Mouse (Mus musculus) lung, postnatal 0 days (tissue): Measurements from ENCODE around the gene Rimbp3. TPM values are rescaled to one million over a fixed set of nuclear protein-coding genes. Genes with fewer than 3 reads are reported as not detected.

Experiments used
- ATAC-seq: fragments of 200-750 bp; cut with Nextera tagmentation; 2 replicates; pipeline ENCODE4 v1.8.0; 2017; ENCODE audit warnings: moderate library complexity
- DNase-seq: peaks from one replicate; pipeline ENCODE4 v3.0.0-alpha.2; 2016; ENCODE audit warnings: low spot score
- H3K27ac ChIP-seq: fragments of 300-500 bp; sonication (generic); 2 replicates; pipeline ENCODE4 v1.5.1; 2014; ENCODE audit warnings: antibody characterized with exemption, mild to moderate bottlenecking, low read length, mixed read lengths
- H3K27me3 ChIP-seq: fragments of 300-500 bp; sonication (generic); replicated peaks from 2 replicates; pipeline ENCODE4 v1.6.1; 2014; ENCODE audit warnings: low read length, mixed read lengths; ENCODE audit not compliant: insufficient read depth
- H3K36me3 ChIP-seq: fragments of 300-500 bp; sonication (generic); 2 replicates; pipeline ENCODE4 v1.6.1; 2014; ENCODE audit warnings: low read length, mixed read lengths; ENCODE audit not compliant: insufficient read depth
- H3K4me1 ChIP-seq: fragments of 300-500 bp; sonication (generic); 2 replicates; pipeline ENCODE4 v1.6.1; 2014; ENCODE audit warnings: antibody characterized with exemption, low read depth, low read length, mixed read lengths; ENCODE audit not compliant: insufficient read depth
- H3K4me2 ChIP-seq: fragments of 300-500 bp; sonication (generic); replicated peaks from 2 replicates; pipeline ENCODE4 v1.6.1; 2014; ENCODE audit warnings: low read depth, mild to moderate bottlenecking, low read length, moderate library complexity, mixed read lengths
- H3K4me3 ChIP-seq: fragments of 300-500 bp; sonication (generic); 2 replicates; pipeline ENCODE4 v1.5.1; 2014; ENCODE audit warnings: low read depth, low read length
- H3K9ac ChIP-seq: fragments of 300-500 bp; sonication (generic); replicated peaks from 2 replicates; pipeline ENCODE4 v1.6.1; 2014; ENCODE audit warnings: low read depth, mild to moderate bottlenecking
- H3K9me3 ChIP-seq: fragments of 300-500 bp; sonication (generic); 2 replicates; pipeline ENCODE4 v1.6.1; 2016; ENCODE audit warnings: low read length, mixed read lengths
- CTCF ChIP-seq: IDR thresholded peaks from 2 replicates; pipeline ENCODE4 v1.5.1; 2016; ENCODE audit warnings: antibody characterized with exemption, mild to moderate bottlenecking
- EP300 ChIP-seq: IDR thresholded peaks from 2 replicates; pipeline ENCODE4 v1.6.1; 2016; ENCODE audit warnings: antibody characterized with exemption, mild to moderate bottlenecking, control low read depth
- WGBS: fragments of 180-500 bp; shearing (Covaris S2); extraction: QIAGEN DNeasy Blood & Tissue Kit; methylation state at CpG from one replicate; pipeline ENCODE4 v1.1.7; 2014; 5-methylcytosine and 5-hydroxymethylcytosine counted together
- polyA plus RNA-seq: library from polyadenylated mRNA; unstranded; fragments of >200 nt; fragmentation: Nextera tagmentation; extraction: Ambion mirVana; gene quantifications from 2 replicates; pipeline ENCODE4 v1.2.1, GENCODE M21; 2015

Gene Rimbp3
- polyA plus RNA-seq, 1 experiment from 2014 or later: not detected

DNA sequence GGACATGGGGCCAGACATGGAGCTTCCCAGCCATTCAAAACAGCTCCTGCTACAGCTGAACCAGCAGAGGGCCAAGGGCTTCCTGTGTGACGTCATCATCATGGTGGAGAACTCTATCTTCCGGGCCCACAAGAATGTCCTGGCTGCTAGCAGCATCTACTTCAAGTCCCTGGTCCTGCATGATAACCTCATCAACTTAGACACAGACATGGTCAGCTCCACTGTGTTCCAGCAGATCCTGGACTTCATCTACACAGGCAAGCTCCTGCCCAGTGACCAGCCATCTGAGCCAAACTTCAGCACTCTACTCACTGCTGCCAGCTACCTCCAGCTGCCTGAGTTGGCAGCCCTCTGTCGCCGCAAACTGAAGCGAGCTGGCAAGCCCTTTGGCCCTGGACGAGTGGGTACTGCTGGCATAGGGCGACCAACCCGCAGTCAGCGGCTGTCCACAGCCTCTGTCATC, 49.0 kb downstream of the Rimbp3 start:
- Histone ChIP-seq H3K4me3 (no peak overlapping the region), H3K27me3 (no peaks in the 10 kb centered on the region), H3K9ac (no peak overlapping the region), H3K4me2 (no peak overlapping the region), H3K9me3 (no peaks in the 10 kb centered on the region), H3K4me1 (peaks cover 5% of the 10 kb centered on the region; the same call in 1 of the 2 replicates), H3K36me3 (0 out of 2 replicates have a peak, but pooled peaks cover 7% of the 10 kb centered on the region), H3K27ac (no peak overlapping the region)
- no peak for DNase-seq
- WGBS: 84% methylated on average over 9 of the region's 9 CpGs
- ATAC-seq: no peak
- TF ChIP-seq EP300 (no peak), CTCF (peak; percentile 31)

DNA sequence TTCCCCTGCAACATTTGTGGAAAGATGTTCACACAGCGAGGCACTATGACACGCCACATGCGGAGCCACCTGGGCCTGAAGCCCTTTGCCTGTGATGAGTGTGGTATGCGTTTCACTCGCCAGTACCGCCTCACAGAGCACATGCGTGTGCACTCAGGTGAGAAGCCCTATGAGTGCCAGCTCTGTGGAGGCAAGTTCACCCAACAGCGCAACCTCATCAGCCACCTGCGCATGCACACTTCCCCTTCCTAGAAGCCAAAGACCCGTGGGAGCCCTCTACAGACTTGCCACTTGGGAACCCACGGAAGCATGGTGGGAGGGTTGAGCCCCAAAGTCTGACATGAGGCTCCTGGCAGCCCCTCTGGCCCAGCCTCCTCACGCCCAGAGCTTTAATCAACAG, 50.5 kb downstream of the Rimbp3 start:
- ATAC-seq: no peak
- 0 out of 2 replicates have a peak, but pooled peaks cover 7% of the 10 kb centered on the region for H3K36me3 ChIP-seq
- no peak overlapping the region for H3K27ac ChIP-seq
- no peaks in the 10 kb centered on the region for H3K9me3 ChIP-seq
- H3K9ac ChIP-seq: no peak overlapping the region
- no peaks in the 10 kb centered on the region for H3K27me3 ChIP-seq
- TF ChIP-seq EP300: no peak
- no peak for TF ChIP-seq CTCF
- peaks cover 3% of the 10 kb centered on the region; the same call in 1 of the 2 replicates for H3K4me1 ChIP-seq
- WGBS: 94% methylated on average over 12 of the region's 12 CpGs
- H3K4me3 ChIP-seq: no peak overlapping the region
- no peak overlapping the region for H3K4me2 ChIP-seq
- DNase-seq: no peak

DNA sequence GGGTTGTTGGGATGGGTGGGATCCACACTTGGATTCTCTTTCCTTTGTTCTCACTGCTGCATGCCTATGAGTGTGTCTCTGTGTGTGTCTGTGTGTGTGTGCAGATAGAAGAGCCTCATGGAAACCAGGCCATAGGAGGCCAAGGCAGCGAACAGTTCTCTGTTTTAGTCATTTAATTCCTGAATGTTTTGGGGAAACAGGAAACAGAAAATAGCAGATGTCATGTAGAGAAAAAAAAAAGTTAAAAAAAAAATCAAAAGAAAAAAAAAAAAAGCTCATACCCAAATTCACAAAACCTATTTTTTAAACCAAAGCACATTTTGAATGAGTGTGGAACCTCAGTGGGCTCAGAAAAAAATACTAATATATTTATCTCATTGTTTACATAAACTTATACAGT, 52.9 kb downstream of the Rimbp3 start:
- no peaks in the 10 kb centered on the region for H3K27me3 ChIP-seq
- DNase-seq (no peak), ATAC-seq (no peak)
- no peaks in the 10 kb centered on the region for H3K4me1 ChIP-seq
- H3K9me3 ChIP-seq: no peaks in the 10 kb centered on the region
- no peak overlapping the region for H3K4me3 ChIP-seq
- WGBS: 88% methylated on average over 1 of the region's 1 CpGs
- H3K27ac ChIP-seq: no peak overlapping the region
- 0 out of 2 replicates have a peak, but pooled peaks cover 7% of the 10 kb centered on the region for H3K36me3 ChIP-seq
- H3K4me2 ChIP-seq: no peak overlapping the region
- no peak overlapping the region for H3K9ac ChIP-seq
- TF ChIP-seq EP300 (no peak), CTCF (no peak)

Other genes starting within 250 kb of the Rimbp3 start
- 110 and 117 TPM in 2 replicates for gene Mapk1, start 225.2 kb upstream of the Rimbp3 start, polyA plus RNA-seq
- 10.6 and 15.1 TPM in 2 replicates for gene Ypel1, start 138.9 kb upstream of the Rimbp3 start, polyA plus RNA-seq
- 82.2 and 91.4 TPM in 2 replicates for gene Ppil2, start 97.3 kb upstream of the Rimbp3 start, polyA plus RNA-seq
- gene 2610318N02Rik, start 83.4 kb upstream of the Rimbp3 start, polyA plus RNA-seq: 0.90 and 1.3 TPM in 2 replicates
- gene Sdf2l1, start 76.2 kb upstream of the Rimbp3 start, polyA plus RNA-seq: 20.6 and 34.6 TPM in 2 replicates
- 1.6 TPM in 2 replicates for gene Ydjc, start 64.0 kb upstream of the Rimbp3 start, polyA plus RNA-seq
- gene Ccdc116, start 61.4 kb upstream of the Rimbp3 start, polyA plus RNA-seq: 0.08 and 0.13 TPM in 2 replicates
- 197 and 200 TPM in 2 replicates for gene Ube2l3, start 6.0 kb upstream of the Rimbp3 start, polyA plus RNA-seq
- 2.0 and 2.2 TPM in 2 replicates for gene Hic2, start 25.0 kb downstream of the Rimbp3 start, polyA plus RNA-seq
- gene Tmem191c, start 67.5 kb downstream of the Rimbp3 start, polyA plus RNA-seq: 7.1 and 7.7 TPM in 2 replicates
- 1.2 and 2.1 TPM in 2 replicates for gene Serpind1, start 122.8 kb downstream of the Rimbp3 start, polyA plus RNA-seq
- gene Snap29, start 197.4 kb downstream of the Rimbp3 start, polyA plus RNA-seq: 11.5 and 13.4 TPM in 2 replicates
- 14.2 and 17.1 TPM in 2 replicates for gene Pi4ka, start 197.7 kb downstream of the Rimbp3 start, polyA plus RNA-seq
- gene Crkl, start 243.4 kb downstream of the Rimbp3 start, polyA plus RNA-seq: 33.1 and 39.6 TPM in 2 replicates